Mouse (Mus musculus): ENCODE results near the gene Scai. TPM values are rescaled to one million over a fixed set of nuclear protein-coding genes. Genes with fewer than 3 reads are reported as not detected.

The Scai gene
- 10 to 100 TPM in 1 of 2 experiments, 1 to 10 TPM in 1; 9.9 to 12.6 TPM for total RNA-seq (2023)

DNA sequence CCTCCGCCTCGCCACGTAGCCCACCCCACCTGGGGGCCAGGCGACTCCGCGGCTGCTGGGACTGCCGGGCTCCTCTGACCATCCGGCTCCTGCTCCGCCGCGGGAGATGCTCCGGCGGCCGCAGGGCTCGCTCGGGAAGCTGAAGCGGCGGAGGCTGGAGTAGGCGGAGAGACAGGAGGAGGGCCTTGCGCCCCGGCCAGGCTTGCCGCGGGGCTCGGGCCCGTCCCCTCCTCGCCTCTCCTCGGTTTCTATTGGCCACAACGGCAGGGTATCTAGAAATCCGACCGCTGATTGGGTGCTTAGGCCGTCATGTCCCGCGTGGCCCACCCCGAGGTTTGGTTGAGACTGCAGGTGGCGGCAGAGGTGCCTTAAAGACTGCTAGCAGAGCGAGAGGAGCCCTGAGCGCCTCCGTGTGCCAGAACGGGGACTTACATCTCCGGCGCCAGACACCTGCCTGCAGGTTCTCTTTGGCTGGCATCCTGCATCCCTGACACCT lies at the start of gene Scai:
Gene Scai, minus strand, starts transcription at position 174 of the 496 bp plus-strand sequence.

DNA sequence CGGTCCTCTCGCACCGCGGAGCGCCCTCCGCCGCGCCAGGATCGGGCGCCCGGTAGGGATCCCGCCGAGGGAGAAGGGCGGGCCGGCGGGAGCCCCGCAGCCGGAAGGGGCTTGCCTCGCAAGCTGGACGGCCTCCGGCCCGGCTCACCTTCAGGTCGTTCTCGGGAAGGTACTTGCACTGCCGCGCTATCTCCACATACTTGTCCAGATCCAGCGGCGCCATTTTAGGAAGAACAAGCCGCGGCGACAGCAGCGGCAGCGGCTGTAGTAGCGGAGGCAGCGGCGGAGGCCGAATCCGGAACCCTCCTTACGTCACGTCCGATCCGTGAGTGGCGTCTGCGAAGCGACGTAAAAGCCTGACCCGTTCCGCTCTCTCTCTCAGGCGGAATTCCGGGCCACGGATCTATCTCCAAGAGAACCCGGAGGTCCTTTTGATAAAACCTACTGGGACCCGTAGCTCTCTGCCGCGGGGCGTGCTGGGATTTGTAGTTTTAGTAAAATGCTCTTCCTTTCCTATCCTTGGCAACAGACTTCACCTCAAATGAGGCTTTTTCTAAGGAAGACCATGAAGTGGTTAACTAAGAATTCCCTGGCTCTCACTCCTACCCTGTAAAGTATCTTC lies 35.6 kb upstream of the Scai start, which contains the start of gene Ppp6c:
Gene Ppp6c, minus strand, starts transcription at position 433 of the 622 bp plus-strand sequence.

DNA sequence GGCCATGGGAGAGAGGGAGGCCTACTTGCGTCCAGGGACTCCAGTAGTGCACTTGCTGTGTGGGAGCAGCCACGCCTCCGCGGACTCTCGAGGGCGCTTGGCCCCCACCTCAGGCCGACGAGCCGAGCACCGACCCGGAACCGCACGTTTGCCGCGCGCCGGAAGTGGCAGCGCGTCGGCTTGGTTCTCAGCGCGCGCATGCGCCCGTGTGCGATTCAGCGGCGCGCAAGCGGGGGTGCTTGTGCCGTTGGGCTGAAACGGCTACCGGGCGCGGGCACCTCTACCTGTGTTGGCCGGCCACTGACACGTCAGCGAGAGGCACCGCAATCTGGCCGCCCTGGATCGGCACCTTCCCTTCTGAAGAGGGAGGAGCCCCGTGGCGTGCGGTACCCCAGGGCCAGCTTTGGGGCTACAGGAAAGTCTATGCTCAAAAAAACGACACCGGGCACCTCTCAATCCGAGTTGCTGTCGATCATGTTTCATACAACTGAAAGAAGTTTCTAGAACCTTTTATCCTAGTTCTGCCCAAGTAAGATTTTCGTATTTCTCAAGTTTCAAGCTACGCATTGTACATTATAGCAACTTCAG lies 125.0 kb downstream of the Scai start, which contains the start of gene Golga1:
Gene Golga1, minus strand, starts transcription at position 142 of the 588 bp plus-strand sequence.

Other genes with a start within 250 kb of the Scai start
- gene Wdr38, start 193.3 kb downstream of the Scai start, total RNA-seq (2023), result under 1 TPM; 0.18 to 0.24 TPM
- 10 to 100 TPM; 28.4 to 33.9 TPM for gene Arpc5l, start 185.4 kb downstream of the Scai start, total RNA-seq (2023)
- gene Rpl35, start 185.1 kb downstream of the Scai start, total RNA-seq (2023), result 100 to 1,000 TPM; 260 to 308 TPM
- 10 to 100 TPM; 13.2 to 13.8 TPM for gene Golga1, start 125.2 kb downstream of the Scai start, total RNA-seq (2023)
- 10 to 100 TPM; 61.5 to 68.4 TPM for gene Ppp6c, start 35.7 kb upstream of the Scai start, total RNA-seq (2023)